Comparison of ENCODE assay signal across 26 mouse cellular contexts in genomic region chr2:163615401-163615800, GRCm38 (mm10).
"Had no signal": no experiment of that assay in that cellular context is flagged by ENCODE, and none has a peak within 500 bp of the region (broad histone marks: within the 10 kb centered on the region; RNA-seq: fewer than 3 reads in every experiment).

No protein-coding gene starts in this region.

- H3K27ac ChIP-seq: gastrocnemius, adult 2 months; heart, embryonic 13.5 days; heart, embryonic 15.5 days; hindbrain, embryonic 10.5 days; hindbrain, embryonic 12.5 days; hindbrain, embryonic 14.5 days; intestine, embryonic 15.5 days; kidney, embryonic 15.5 days; kidney, postnatal 0 days; limb, embryonic 13.5 days; limb, embryonic 15.5 days; liver, embryonic 13.5 days had no signal

- H3K9me3 ChIP-seq: heart, embryonic 13.5 days; heart, embryonic 15.5 days; hindbrain, embryonic 10.5 days; hindbrain, embryonic 12.5 days; intestine, embryonic 15.5 days; kidney, embryonic 15.5 days; limb, embryonic 13.5 days; limb, embryonic 15.5 days; liver, embryonic 13.5 days had no signal

- H3K4me2 ChIP-seq: heart, embryonic 11.5 days; heart, embryonic 13.5 days; heart, embryonic 15.5 days; hindbrain, embryonic 12.5 days; hindbrain, embryonic 14.5 days; intestine, embryonic 15.5 days; kidney, embryonic 15.5 days; limb, embryonic 13.5 days; limb, embryonic 15.5 days; liver, embryonic 13.5 days had no signal

- H3K4me1 ChIP-seq: heart, embryonic 13.5 days; heart, embryonic 15.5 days; hindbrain, embryonic 10.5 days; hindbrain, embryonic 12.5 days; kidney, embryonic 15.5 days; limb, embryonic 13.5 days; limb, embryonic 15.5 days; liver, embryonic 13.5 days had no signal

- ATAC-seq: hindbrain, embryonic 16.5 days; inflammation-experienced regulatory T-cells, adult 6 months; intestine, embryonic 15.5 days; intestine, postnatal 0 days had no signal

- H3K9ac ChIP-seq: heart, embryonic 13.5 days; heart, embryonic 15.5 days; hindbrain, embryonic 12.5 days; hindbrain, embryonic 14.5 days; intestine, embryonic 15.5 days; kidney, embryonic 15.5 days; limb, embryonic 13.5 days; limb, embryonic 15.5 days; liver, embryonic 13.5 days had no signal

- H3K4me3 ChIP-seq: gastrocnemius, adult 2 months; heart, embryonic 13.5 days; heart, embryonic 15.5 days; hindbrain, embryonic 10.5 days; hindbrain, embryonic 12.5 days; intestine, embryonic 15.5 days; kidney, embryonic 15.5 days; limb, embryonic 13.5 days; limb, embryonic 15.5 days; liver, embryonic 13.5 days had no signal

- H3K27me3 ChIP-seq: heart, embryonic 13.5 days; heart, embryonic 15.5 days; hindbrain, embryonic 12.5 days; intestine, embryonic 15.5 days; kidney, embryonic 15.5 days; limb, embryonic 13.5 days; limb, embryonic 15.5 days; liver, embryonic 13.5 days had no signal

- DNase-seq: gastrocnemius, adult 2 months; gastrocnemius, postnatal 10 days; gastrocnemius, postnatal 25 days; heart, postnatal 4 days; kidney, adult 2 months; kidney, adult 9 months; kidney, postnatal 14 days; kidney, postnatal 36 days; layer of hippocampus, adult 9-11 months; layer of hippocampus, postnatal 36 days; left cerebral cortex, postnatal 4 days; liver, embryonic 13.5 days had no signal
